Comparison of ENCODE assay signal across 18 mouse cellular contexts in the genomic region with DNA sequence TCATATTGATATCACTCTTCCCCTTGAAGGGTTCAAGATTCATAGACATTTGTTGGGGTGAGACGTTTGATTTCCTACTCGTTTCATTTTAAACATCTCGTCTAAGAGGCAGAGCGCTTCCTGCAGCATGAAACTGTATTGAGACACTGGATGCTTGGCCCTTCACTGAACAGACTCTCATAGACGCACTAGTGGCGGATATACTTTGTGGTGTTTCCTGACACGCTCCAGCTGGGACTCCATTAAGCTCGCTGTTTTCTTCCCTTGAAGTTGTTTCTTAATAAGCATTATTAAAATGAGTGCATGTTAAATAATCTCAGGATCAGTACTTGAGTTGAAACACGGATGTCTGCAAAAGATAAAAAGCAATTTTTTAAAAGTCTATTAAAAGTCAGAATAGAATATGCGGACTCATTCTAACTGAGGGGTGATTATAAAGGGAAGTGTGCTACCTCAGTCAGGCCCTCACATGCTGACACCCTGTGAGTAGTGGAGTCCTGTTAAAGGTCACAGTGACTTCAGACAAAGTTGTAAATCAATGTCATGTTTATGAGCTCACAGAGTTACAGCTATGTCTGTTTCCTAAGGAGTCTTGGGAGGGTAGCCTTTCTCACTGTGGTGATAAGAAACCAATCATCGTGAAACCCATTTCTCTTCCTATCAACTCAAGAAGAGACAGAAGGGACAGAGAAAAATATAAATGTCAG.
DNase-seq lines count a peak whose midpoint lies in the region; ATAC-seq and TF ChIP-seq lines count a peak whose summit lies in the region.
"Had no signal": no experiment of that assay in that cellular context is flagged by ENCODE, and none has a peak within 500 bp of the region (broad histone marks: within the 10 kb centered on the region; RNA-seq: fewer than 3 reads in every experiment).

No protein-coding gene starts in this region.

- TF ChIP-seq CTCF in lung, postnatal 0 days (IDR thresholded peaks at IDR 0.05) = no peak

- no peak overlapping the region for H3K9ac ChIP-seq in lung, postnatal 0 days (replicated peaks; ENCODE audit: low read depth)
- H3K9ac ChIP-seq in heart, embryonic 11.5 days (ENCODE audit: low read depth, low read length) = no peak overlapping the region
- H3K9ac ChIP-seq: forebrain, postnatal 0 days; limb, embryonic 15.5 days had no signal

- no peaks in the 10 kb centered on the region for H3K9me3 ChIP-seq in lung, postnatal 0 days (ENCODE audit: low read length)
- H3K9me3 ChIP-seq in heart, embryonic 11.5 days (replicated peaks; ENCODE audit: control insufficient read depth, low read length) = no peaks in the 10 kb centered on the region
- H3K9me3 ChIP-seq: limb, embryonic 15.5 days had no signal

- no peak overlapping the region for H3K4me2 ChIP-seq in lung, postnatal 0 days (replicated peaks; ENCODE audit: low read depth, low read length)
- H3K4me2 ChIP-seq in heart, embryonic 11.5 days = no peak overlapping the region
- H3K4me2 ChIP-seq: limb, embryonic 15.5 days; midbrain, embryonic 11.5 days had no signal

- H3K4me1 ChIP-seq in lung, postnatal 0 days (ENCODE audit: insufficient read depth, low read depth, low read length) = no peaks in the 10 kb centered on the region; the same call in 1 of the 2 replicates
- no peaks in the 10 kb centered on the region for H3K4me1 ChIP-seq in heart, embryonic 11.5 days (ENCODE audit: control insufficient read depth, insufficient read depth, low read length)
- H3K4me1 ChIP-seq: limb, embryonic 15.5 days had no signal

- DNase-seq in kidney, postnatal 10 days = peak; percentile 51
- no peak for DNase-seq in kidney, adult 9 months
- DNase-seq in embryo, embryonic 10.5 days (ENCODE audit: low spot score) = peak; percentile 55
- peak; percentile 35 for DNase-seq in hindlimb bud, embryonic 11.5 days (ENCODE audit: extremely low spot score, low read depth, low spot score)
- peak; percentile 85 for DNase-seq in lung, postnatal 0 days (ENCODE audit: low spot score)
- no peak for DNase-seq in cerebellum, adult 9-10 months
- no peak for DNase-seq in retina, postnatal 1 day
- DNase-seq: adrenal gland, postnatal 14 days; cerebellum, adult 18-20 months; forebrain, postnatal 0 days; gastrocnemius, postnatal 10 days; heart, adult 18-20 months had no signal

- no peak for TF ChIP-seq EP300 in lung, postnatal 0 days (IDR thresholded peaks at IDR 0.05)

- no peaks in the 10 kb centered on the region for H3K36me3 ChIP-seq in lung, postnatal 0 days (ENCODE audit: insufficient read depth, low read length)
- H3K36me3 ChIP-seq in heart, embryonic 11.5 days (ENCODE audit: control insufficient read depth, insufficient read depth, low read length) = no peaks in the 10 kb centered on the region
- H3K36me3 ChIP-seq: limb, embryonic 15.5 days had no signal

- 37% methylated on average over 11 of the region's 11 CpGs for WGBS in lung, postnatal 0 days
- WGBS in heart, embryonic 11.5 days (ENCODE audit: insufficient replicate concordance) = 63% methylated on average over 11 of the region's 11 CpGs

- no peak overlapping the region for H3K27ac ChIP-seq in lung, postnatal 0 days (ENCODE audit: low read length)
- no peak overlapping the region for H3K27ac ChIP-seq in heart, embryonic 11.5 days (ENCODE audit: low read depth, low read length)
- H3K27ac ChIP-seq: limb, embryonic 15.5 days had no signal

- no peak overlapping the region for H3K4me3 ChIP-seq in lung, postnatal 0 days (ENCODE audit: low read depth, low read length)
- no peak overlapping the region for H3K4me3 ChIP-seq in heart, embryonic 11.5 days (ENCODE audit: low read depth, low read length)
- H3K4me3 ChIP-seq: limb, embryonic 15.5 days had no signal

- H3K27me3 ChIP-seq in lung, postnatal 0 days (replicated peaks; ENCODE audit: insufficient read depth, low read length) = no peaks in the 10 kb centered on the region
- H3K27me3 ChIP-seq in heart, embryonic 11.5 days (ENCODE audit: control insufficient read depth, insufficient read depth, low read length) = no peaks in the 10 kb centered on the region
- H3K27me3 ChIP-seq: limb, embryonic 15.5 days; Patski had no signal

- peak; percentile 84 for ATAC-seq in lung, postnatal 0 days
- ATAC-seq in heart, embryonic 11.5 days (replicated peaks; ENCODE audit: insufficient number of reproducible peaks, low FRiP score, low TSS enrichment) = no peak
- ATAC-seq: activated CD4-positive, CD25-positive, alpha-beta regulatory T cell, adult 4 months; forebrain, postnatal 0 days; inflammation-experienced regulatory T-cells, adult 6 months; Patski had no signal

Comparison
In these comparisons a context has a peak if more than half of its experiments do, and no peak if none do; other contexts are left out.
1. DNase-seq: peak in kidney, postnatal 10 days (single experiment), embryo, embryonic 10.5 days (single experiment), hindlimb bud, embryonic 11.5 days (single experiment) and lung, postnatal 0 days (single experiment); none in kidney, adult 9 months (single experiment), cerebellum, adult 9-10 months (single experiment) and retina, postnatal 1 day (single experiment).